Mouse (Mus musculus) stomach, postnatal 0 days (tissue): ENCODE results near the gene Ptprh.

Experiments
- CTCF ChIP-seq: IDR thresholded peaks from 2 replicates; pipeline ENCODE4 v1.5.1; 2016; ENCODE audit warnings: antibody characterized with exemption, low read depth, mild to moderate bottlenecking, moderate library complexity
- EP300 ChIP-seq: optimal IDR thresholded peaks from 2 replicates; pipeline ENCODE3; 2016; ENCODE audit warnings: antibody characterized with exemption

- TF ChIP-seq CTCF (no peak), EP300 (no peak)
Observed at GRCm38 (mm10) chr7:4522292-4522691, 81.5 kb downstream of the Ptprh start.
